Mouse (Mus musculus): Measurements from ENCODE around the gene Olfr769.
"Not testable (repeated sequence)": the region's sequence is repeated elsewhere in the genome, so short reads cannot be mapped to it uniquely, and the experiment has no call there.

Olfr769 gene

DNA sequence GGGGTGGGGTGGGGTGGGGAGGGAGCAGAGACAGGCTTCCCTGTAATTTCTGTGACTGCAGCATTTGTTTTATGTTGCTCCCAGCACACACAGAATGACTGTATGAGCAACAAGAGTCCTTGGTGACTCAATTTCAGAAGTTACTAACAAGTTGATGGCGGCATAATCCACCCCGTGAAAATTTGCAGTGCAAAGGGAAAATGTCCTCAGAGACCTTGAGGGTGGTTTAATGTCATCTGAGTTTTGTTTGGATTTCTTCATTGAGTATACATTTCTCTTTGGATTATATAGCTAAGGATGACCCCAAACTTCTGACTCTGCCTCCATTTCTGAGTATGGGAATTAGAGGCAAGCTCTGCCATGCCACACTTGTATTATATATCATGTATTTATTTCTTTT, at the start of gene Olfr769:
Olfr769 (minus strand) TSS at position 101 of the 400 bp plus-strand sequence.
- DNase-seq (ENCODE audit: low spot score): no peak

DNA sequence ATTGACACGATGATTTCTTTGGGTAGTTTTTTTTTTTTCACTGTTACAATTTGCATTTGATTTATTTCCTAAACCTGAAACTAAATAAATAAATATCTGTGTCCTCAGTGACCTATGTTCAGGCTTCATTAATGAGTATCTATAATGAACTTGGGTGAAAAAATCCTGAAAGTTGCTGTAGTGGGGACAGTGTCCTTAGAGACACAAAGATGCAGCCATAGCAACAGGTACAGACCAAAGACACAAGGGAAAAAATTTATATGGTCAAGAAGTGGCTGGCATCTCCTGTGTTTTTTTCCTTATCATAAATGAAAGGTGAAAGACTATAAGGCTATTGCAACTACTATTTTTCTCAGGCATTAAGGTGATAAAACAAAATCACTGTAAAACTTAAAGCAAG, 47.0 kb upstream of the Olfr769 start, which contains the start of gene Olfr771:
Olfr771 (minus strand) TSS at position 101 of the 400 bp plus-strand sequence.
- DNase-seq (ENCODE audit: low spot score): no peak

DNA sequence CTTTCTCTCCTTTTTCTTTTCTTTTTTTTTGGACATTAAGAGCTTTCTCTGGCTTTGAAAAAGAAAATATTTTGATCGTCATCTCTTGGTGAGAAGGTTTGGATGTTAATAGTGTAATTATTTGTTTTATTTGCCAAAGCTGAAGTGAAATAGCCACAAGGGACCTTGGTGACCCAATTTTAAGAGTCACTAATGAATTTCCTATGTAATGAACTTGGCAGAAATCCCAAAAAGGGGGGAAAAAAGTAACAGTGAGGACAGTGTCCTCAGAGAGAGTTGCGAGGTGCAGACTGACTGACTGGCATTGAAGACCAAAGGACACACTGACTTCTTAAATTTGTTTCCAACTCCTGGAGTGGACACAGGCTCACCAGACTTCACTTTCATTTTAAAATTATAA, 21.2 kb upstream of the Olfr769 start, which contains the start of gene Olfr770:
Olfr770 (minus strand) TSS at position 101 of the 400 bp plus-strand sequence.
- no peak for DNase-seq (ENCODE audit: low spot score)

DNA sequence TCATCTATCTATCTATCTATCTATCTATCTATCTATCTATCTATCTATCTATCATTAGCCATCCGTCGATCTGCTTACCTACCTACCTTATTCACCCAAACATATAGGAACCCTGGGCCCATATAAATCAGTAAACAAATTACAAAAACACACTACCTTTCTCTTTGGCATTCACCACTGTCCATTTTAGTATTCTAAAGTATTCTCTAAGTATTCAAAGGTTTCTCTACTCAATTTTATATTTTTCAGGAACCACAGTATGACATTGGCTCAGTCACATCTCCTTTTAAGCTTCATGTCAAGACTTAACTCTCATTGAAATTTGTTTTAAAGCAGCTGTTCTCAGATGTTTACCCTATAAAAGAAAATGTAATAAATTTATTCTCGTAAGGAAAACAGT, 2.5 kb downstream of the Olfr769 start:
- no peak for DNase-seq (ENCODE audit: low spot score)

DNA sequence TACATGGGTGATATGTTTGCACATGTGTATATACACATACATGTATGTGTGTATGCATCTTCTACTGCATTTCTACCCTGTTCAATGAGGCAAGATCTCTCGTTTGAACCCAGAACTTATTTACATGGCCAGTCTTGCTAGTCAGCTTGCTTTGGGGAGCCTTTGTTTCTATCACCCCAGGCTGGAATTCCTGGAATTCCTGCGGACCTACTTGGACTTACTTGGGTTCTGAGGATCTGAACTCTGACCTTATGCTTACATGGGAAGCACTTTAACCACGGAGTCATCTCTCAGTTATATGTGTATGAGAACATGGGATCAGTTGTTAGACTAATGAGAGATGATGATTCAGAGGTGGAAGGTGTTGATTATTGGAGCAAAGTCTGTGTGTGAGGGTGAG, 16.4 kb downstream of the Olfr769 start:
- no peak for DNase-seq (ENCODE audit: low spot score)

DNA sequence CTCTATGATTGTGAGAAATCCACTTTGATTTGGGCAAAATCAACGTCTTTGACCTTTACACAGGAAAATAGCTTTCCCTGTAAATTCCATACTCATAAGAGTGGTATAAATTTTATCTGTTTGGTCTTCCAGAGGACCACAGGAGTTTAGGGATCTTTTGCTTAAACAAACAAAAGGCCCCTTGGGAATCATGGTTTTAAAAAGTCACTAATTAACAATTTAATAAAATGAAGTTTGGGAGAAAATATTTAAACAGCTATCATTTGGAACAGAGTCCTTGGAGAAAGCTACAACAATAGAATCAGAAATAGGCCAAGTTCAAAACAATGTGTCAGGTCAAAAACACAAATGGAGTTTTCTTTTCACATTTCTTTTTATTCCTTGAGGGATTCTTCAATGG, 18.4 kb downstream of the Olfr769 start, which contains the start of gene Olfr768:
Olfr768 (minus strand) TSS at position 101 of the 400 bp plus-strand sequence.
- DNase-seq (ENCODE audit: low spot score): no peak

DNA sequence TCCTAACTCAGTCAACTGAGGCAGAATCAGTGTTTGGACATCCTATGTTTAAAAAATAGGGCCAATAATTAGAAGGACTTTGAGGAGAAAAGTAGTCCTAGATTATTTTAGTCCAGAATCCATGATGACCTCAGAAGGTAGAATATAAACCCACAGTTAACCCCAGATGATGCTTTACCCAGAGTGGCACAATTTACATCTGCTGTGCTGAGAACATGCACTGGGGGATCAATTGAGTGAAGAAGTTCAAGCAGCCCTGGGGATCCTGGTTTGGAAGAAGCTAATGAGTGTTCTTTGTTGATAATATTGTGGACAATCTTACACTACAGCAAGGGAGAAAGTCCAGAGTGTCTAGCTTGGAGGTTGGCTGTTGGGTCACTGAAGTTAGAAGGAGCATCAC, 34.9 kb downstream of the Olfr769 start, which contains the start of gene Olfr767:
Olfr767 (minus strand) TSS at position 101 of the 400 bp plus-strand sequence.
- DNase-seq (ENCODE audit: low spot score): not testable (repeated sequence)

DNA sequence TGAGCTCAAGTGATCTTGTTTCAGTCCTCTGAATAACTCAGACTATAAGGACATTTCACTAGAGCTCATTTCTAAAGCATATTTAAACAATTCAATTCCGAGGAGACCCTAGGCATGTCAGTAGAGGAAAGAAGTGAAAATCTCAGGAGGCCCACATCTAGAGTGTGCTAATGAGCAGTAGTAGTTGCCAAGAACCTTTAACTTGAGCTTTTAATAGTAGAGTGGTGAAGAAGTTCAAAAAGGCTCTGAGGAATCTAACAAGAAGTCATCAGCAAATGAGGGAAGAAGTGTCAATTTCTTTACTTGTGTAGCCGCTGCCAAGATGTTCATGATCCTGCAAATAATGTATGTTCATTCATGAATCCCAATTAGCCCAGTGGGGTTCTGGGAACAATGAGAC, 48.8 kb downstream of the Olfr769 start, which contains the start of gene Olfr766-ps1:
Olfr766-ps1 (minus strand) TSS at position 101 of the 400 bp plus-strand sequence.
- DNase-seq (ENCODE audit: low spot score): no peak
